Mouse (Mus musculus): ENCODE data around the gene Fars2.

Gene Fars2

DNA sequence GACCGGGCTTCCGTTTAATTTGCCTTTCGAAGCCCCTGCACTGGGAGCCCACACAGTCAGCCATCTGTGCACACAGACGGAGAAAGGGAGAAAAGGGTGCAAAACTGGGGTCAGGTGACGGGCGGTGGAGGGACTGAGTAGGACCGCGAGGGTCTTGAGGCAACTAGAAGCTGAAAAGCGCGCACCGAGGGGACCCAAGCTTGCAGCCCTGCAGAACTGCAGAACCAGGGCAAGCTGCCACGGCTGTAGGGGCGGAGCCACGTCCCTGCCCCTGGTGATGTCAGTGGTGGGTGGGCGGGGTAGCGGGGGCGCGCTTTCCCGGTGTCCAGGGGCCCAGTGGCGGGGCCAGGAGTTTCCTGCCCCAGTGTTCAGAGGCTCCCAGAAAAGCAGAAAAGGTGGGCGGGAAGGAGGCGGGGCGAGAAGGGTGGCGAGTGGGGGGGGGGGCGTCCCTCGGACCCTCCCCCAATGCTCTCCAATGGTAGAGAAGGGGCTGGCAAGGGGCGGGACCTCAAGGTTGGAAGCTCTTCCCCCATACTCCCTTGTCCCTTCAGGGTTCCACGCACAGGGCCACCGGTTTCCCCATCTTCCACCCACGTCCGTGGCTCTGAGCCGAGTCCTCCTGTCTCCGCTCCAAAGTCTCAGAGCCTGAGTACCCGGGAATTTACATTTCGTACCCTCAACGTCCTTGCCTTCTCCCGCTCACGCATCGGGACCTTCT, 618.8 kb downstream of the Fars2 start:
- no peak for DNase-seq

DNA sequence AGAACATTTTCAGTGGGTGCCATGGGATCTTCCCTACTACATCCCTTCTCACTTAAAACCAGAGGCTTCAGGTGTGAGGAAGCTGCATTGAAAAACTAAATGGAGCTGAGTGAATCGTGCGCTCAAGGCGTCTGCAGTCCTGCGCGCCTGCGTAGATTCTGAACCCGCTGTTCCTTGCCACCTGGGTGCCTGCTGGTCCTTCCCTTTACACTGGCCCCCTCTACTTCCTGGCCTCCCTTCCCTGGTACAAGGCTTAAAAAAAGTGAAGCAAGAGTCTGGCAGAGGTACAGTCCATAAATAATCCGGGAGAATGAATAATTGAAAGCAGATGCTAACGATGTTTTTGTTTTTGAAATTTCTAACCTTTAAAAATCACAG, 619.4 kb downstream of the Fars2 start:
- no peak for DNase-seq

DNA sequence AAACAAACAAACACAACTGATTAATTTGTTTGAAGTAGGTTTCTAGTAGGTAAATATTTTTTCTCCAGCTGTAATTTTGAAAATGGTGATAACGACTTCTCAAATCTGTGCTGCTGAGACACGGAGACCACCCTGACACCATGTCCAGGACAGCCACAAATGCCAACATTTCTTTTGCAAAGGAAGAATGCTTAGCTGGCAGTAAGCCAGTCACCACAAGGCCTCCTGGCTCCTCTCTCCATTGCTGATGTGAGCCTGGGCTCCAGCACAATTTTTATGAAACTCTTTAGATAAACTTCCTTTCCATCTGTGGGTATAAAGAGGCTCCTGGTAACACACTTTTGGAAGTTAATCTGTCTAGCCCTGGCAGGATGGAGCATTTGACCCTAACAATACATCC, 632.8 kb downstream of the Fars2 start:
- DNase-seq, result no peak

DNA sequence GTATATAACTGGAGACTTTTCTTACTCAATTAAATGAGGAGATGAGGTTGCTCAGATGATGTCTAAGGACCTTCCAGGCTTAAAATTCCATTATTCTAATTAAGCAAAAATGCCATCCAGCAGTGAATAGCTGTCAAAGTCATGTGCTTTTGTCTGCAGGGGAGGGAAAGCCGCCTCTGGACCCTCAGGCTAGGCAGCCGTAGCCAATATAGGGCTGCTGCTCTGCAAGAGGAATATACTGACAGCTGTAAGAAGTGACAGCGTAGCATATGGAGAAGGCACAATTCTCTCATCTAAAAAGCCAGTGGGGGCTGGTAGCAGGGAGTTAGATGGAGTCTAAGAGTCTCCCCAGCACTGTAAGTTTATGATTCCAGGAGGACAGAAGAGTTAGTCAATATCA, 634.6 kb downstream of the Fars2 start:
- DNase-seq, result no peak

DNA sequence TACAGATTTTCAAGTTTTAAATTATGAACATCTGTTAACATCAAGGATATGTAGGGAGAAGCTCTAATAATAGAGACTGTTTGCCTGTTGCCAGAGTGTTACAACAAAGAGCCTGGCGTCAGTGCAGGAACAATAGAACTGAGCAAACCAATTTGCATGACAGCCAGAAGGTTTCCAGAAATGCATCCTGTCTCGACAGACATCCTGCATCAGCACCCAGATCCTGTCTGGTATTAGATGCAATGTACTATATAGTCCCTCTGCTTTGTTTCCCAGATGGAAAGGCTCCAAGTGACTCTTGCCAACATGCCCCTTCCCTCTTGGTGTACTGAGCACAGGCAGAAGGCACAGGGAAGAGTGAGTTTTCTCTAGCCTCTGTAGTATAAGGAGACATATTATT, 649.6 kb downstream of the Fars2 start:
- no peak for DNase-seq

Measured in lung, postnatal 14 days (tissue).